Mouse (Mus musculus) left cerebral cortex, postnatal 14 days (tissue): ENCODE data around the gene Faap100. TPM values are rescaled to one million over a fixed set of nuclear protein-coding genes. Genes with fewer than 3 reads are reported as not detected.
A peak's percentile ranks its signal among the peaks of the same experiment; 100 is the strongest.
"Not testable (repeated sequence)": the region's sequence is repeated elsewhere in the genome, so short reads cannot be mapped to it uniquely, and the experiment has no call there.

ENCODE experiments used
- DNase-seq, 2 experiments: peaks; one replicate each; pipeline ENCODE4 v3.0.0; 2021 to 2022; ENCODE audit warnings: low spot score in 2 of 2, mixed read lengths in 1 of 2
- intact Hi-C: fragments of 180-260 bp; cut with DNase I; formaldehyde crosslinking; loops from one replicate; pipeline ENCODE4 v1.15.1; 2025
- total RNA-seq, 2 experiments: library from RNA; stranded (reverse); gene quantifications; 2 replicates each; pipeline ENCODE4 v1.2.3; 2021

The Faap100 gene
- total RNA-seq, 2 experiments from 2014 or later: 30.4 to 35.9 TPM

DNA sequence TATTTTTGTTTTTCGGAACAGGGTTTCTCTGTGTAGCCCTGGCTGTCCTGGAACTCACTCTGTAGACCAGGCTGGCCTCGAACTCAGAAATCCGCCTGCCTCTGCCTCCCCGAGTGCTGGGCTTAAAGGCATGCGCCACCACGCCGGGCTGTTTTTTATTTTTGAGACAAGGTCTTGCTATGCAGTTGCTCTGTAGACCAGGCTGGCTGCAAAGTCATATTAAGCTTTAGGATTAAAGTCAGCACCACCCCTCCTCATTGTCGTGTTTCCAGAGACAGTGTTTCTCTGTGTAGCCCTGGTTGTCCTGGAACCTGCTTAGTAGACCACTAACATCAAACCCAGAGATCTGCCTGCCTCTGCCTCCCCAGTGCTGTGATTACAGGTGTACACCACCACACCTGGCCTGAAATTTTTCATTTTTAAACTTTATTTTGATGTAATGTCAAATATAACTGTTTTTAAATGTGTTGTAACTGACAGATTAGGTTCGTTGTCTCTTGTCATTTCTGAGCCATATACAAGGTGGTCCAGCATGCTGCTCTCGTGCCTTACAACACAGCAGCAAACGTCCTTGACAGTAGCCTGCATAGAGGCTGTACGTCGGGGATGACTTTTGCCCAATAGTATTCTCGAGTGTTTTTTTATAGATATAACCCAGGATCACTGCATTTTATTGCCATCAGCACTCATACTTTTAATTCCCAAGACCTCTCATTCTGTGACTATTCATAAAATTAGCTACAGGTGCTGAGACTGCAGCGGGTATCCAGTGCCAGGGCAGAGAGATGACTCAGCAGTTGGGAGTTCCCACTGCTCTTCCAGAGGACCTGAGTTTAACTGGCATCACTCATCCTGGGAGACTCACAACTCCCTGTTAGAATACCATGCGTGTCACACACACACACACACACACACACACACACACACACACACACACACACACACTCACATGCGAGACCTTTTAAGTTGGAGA lies 24.0 kb downstream of the Faap100 start:
- intact Hi-C loops: no loop called here
- no peak for DNase-seq

DNA sequence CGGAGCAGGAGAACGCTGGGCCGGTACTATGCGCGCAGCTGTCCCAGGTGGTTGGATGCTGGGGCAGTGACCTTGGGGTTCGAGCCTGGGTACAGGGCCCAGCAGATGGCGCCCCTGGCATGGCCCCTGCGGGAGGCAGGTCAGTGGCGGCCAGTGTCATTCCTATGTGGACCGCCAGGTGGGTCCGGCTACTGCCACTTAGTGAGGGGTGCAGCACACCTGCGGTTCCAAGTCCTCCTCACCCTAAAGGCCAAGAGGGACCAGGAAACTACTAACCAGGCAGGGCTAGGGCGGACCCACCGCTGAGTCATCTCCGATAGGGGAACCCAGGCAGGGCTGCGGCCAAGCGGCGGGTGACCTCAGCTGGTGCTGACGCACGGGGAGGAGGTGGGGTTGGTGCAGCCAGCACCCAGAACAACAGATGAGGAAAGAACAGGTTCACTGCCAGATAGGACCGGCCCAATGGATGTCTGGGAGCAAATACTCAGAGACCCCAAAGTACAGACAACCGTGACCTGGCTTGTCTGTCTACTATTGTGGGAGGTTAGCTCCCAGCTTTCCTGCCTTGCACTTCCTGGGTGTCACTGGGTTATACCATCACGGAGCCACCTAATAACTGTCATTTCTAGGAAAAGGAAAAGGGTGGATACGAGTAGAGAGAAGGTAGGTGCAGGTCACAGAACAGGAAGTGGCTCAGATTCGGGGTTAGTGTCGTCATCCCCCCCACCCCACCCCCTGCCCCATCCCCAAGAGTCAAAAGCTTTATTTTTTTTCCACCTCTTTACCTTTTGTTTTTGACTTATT lies 24.9 kb downstream of the Faap100 start:
- intact Hi-C loops: no loop called here
- peak; percentile 34 to 50 for DNase-seq

DNA sequence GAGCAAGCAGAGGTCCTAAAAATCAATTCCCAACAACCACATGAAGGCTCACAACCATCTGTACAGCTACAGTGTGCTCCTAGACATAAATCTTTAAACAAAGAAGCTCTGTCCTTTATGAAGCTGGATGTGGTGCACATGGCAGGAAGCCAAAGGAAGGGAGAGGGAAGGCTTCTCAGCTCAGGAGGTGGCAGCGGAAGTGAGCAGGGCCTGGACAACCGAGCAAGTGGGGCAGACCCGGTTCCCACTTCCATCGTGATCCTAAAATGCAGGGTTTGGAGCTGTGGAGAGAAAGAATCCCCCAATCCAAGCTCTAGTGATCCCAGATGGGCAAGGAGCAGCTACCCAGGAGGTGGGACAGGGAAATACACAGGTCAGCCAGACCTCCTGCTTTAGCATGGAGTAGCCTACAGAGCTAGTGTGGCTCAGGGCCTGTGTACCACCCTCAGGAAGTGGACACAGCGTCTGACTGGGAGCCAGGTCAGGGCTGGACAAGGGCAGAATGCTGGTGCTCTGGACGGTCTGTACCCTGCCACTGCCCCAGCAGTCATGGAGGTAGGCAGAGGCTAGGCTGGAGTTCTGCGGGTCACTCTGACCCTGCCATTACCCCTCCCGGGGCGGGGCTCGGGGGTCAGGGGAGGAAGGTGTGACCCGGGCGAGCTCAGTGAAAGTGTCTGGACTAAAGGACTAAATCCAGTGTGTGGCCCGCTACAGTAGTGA lies 25.8 kb downstream of the Faap100 start:
- peak; percentile 45 to 57 for DNase-seq
- intact Hi-C loops: no loop called here

DNA sequence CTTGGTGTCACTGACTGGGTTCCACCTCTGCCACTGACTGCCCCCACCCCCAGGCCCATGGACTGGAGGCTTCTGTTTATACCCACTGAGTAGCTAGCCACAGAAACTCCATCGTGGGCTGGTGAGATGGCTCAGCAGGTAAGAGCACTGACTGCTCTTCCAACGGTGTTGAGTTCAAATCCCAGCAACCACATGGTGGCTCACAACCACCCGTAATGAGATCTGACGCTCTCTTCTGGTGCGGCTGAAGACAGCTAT lies 26.5 kb downstream of the Faap100 start:
- DNase-seq, intact Hi-C loops: not testable (repeated sequence)

DNA sequence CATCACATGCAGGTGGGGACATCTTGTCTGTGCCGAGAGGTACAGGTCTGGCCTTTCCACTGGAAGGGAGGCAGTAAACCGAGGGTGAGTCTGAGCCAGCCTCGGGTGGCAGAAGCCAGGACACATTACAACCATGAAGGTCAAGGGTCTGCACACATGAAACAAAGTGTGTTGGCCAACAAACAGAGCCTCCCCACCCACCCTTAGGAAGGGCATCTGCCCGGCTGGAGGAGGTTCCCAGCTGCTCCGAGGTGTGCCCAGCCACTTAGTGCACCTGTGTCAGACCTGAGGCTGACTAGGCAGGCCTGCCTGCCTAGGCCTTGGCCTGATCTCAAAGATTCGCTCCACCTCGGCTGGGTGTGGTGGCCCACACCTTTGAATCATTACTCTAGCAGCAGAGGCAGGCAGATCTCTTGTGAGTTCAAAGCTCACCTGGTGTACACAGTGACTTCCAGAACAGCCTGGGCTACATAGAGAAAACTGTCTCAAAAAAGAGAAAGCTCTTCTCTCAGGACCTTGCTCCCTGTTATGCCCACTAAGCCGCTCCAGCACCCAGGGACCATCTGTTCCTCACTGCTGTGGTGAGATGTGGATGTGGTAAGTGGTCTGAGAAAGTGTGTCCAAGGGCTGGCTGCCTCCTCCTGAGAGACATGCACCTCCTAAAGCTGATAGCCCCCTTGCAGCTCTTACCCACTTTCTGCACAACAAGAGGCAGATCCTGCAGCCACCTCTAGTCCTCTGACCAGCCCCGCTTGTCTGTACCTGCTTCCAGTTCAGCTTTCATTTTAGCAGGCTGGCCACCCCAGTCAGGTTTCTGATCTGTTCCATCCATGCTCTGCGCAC lies 27.1 kb downstream of the Faap100 start:
- DNase-seq: peak; percentile 4 to 10
- intact Hi-C loops: no loop called here

DNA sequence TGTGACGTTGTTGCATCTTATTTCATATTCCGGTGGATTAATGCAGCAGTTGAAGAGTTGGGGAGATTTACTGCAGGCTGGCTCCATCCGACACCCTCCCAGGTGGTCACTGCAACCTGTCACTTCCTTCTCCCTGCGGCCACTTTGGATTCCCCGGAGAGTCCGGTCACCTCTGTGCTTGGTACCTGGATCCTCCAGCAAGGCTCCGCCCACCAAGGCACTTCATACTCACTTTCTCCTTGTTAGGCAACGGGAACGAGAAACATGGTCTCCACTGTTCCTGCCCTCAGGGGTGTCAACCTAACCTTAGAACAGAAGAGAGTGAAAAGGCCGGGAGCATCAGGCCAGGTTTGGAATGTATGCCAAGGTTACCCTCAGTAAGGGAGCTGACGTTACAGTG lies 27.9 kb downstream of the Faap100 start:
- intact Hi-C loops: no loop called here
- peak; percentile 14 to 20 for DNase-seq

DNA sequence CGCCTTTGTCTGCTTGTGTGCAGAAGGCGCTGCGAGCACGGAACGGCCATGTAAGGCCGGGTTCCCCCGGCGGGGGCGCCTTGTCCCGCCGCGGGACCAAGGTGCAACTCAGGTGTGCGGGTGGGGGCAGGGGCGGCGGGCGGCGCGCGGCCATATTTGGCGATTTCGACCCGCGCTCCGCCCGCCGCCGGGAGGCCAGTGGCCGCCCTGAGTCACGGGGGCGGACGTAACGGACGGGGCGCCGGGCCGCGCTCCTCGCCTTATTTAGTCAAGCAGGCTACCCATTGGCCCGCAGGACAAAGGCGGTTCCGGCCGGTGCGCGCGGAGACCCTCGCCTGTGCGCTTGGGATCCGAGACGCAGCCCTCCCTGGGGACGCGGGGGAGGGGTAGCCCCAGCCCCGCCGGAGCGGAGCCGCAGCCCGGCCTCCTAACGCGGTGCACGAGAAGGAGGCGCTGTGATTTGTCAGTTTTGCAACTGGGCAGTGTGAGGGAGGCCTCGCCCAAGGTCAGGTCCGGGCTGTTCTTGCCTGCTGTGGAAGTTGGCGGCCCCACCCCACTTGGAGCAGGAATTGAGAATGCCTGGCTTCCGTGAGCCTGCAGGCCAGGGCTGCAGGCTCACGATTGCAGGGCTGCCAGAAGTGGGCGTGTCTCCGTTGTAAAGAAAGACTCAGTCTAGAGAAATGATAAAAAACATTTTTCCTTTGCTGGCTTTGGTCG lies 28.4 kb downstream of the Faap100 start:
- intact Hi-C loops: loop anchor here (2.0 kb wide), 1 partner anchor 115 kb away; no protein-coding TSS in a partner anchor
- peak; percentile 64 to 70 for DNase-seq

DNA sequence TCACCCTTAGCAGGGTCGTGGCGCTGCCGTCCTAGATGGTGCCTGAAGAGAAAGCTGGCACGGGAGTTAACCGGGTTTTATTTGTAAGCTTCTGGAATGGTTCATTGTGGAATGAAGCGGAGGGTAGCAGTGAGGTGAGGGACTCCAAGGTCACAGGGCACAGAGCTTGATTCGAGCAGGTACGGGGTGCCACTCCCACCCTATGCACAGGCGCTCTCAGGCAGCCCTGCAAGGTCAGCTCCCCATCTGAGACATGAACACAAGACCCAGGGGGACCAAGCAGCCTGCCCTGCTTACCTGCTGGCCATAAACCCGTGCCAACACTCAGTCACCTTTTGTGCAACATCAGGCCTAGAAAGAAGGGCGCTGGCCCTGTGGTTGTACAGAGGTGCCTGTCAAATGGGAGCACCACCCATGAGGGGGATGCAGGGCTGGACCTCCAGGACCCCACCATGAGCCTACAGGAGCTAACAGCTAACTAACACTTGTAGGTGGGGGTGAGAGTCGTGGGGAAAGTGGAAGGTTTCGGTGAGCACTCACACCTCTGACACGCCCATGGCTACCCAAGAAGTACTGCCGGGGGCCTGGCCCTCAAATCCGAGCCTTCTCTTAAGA lies 29.1 kb downstream of the Faap100 start:
- intact Hi-C loops: loop anchor here (2.0 kb wide), 1 partner anchor 115 kb away; no protein-coding TSS in a partner anchor
- DNase-seq: peak; percentile 31 to 63

DNA sequence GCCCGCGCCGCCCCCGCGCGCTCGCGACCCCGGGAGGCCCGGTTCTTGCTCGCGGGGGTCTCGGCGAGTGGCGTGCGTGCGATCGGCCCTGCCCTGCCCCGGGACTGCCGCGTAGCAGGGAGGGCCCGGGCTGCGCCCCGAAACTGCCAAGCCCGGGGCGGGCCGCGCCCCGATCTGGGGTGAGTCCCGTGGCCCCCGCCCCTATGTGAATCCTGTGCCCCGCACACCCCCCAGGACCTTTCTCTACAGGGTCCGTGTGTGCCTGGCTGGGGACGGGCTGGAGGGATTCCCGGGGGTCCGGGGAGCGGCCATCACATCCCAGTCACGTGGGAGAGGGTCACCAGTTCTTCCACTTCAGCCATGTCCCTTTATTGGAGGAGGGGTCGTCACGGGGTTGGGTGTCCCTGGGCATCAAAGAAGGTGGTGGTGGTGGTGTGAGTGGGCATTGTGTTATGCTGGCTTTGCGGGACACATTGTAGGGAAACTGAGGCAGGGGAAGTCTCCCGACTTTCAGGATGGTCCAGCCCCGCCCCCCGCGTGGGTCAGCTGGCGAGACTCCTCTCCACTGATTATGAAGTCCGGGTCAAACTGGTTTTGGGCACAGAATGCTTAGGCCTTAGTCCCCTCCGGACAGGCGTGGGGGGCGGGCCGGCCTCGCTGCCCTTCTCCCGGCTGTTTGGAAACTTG lies 29.7 kb downstream of the Faap100 start:
- DNase-seq: peak in 1 of 2 experiments; percentile 41
- intact Hi-C loops: loop anchor here (2.0 kb wide), 1 partner anchor 114 kb away; no protein-coding TSS in a partner anchor

DNA sequence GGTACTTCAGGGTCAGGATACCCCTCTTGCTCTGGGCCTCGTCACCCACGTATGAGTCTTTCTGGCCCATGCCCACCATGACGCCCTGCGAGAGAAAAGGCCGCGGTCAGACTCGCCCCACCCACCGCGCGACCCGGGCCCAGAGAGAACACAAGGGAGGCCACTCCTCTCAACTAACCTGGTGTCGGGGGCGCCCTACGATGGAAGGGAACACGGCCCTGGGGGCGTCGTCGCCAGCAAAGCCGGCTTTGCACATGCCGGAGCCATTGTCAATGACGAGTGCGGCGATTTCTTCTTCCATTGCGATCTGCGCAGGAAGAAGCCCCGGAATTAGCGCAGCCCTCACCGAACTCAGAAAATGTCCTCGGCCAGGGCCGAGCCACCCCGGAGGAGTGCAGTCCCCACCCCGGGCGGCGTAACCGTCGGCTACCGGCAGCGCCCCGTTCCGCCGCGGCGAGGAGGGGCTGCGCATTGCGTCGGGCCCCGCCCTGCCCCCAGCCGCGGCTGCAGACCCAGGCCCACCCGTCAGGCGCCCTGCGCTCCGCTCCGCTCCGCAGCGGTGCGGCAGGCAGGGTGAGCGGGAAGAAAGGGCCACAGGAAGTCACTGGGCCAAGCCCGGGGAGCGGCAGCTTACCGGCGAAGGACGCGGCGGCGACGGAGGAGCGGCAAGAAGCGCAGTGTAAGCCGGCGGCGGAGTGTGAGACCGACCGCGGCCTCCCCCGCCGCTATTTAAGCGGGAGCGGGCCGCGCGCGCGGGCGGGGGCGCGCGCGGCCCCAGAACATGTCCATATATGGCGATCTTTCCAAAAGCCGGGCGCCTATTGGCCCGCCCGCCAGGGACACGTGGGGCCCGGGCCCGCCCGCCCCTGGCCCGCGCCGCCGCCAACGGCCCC lies 30.5 kb downstream of the Faap100 start, which contains the start of gene Actg1:
TSS of gene Actg1 (minus strand) at position 752 of the 893 bp plus-strand sequence.
- peak; percentile 87 to 89 for DNase-seq
- intact Hi-C loops: loop anchor here (2.0 kb wide), 1 partner anchor 113 kb away; no protein-coding TSS in a partner anchor

DNA sequence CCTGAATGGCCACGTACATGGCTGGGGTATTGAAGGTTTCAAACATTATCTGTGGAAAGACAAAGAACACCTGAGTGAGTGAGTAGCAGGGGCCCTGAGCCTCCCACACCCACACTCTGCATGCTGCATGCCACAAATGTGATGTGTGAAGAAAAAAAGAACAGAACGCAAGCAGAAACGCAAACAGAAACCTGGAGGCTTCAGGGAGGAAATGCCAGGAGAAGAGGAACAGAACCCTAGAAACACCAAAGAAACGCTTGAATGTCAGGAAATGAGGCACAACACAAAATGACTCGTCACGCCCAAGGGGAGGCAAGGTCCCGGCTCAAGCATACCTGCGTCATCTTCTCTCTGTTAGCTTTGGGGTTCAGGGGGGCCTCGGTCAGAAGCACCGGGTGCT lies 31.3 kb downstream of the Faap100 start:
- DNase-seq: peak; percentile 7 to 8
- intact Hi-C loops: no loop called here

DNA sequence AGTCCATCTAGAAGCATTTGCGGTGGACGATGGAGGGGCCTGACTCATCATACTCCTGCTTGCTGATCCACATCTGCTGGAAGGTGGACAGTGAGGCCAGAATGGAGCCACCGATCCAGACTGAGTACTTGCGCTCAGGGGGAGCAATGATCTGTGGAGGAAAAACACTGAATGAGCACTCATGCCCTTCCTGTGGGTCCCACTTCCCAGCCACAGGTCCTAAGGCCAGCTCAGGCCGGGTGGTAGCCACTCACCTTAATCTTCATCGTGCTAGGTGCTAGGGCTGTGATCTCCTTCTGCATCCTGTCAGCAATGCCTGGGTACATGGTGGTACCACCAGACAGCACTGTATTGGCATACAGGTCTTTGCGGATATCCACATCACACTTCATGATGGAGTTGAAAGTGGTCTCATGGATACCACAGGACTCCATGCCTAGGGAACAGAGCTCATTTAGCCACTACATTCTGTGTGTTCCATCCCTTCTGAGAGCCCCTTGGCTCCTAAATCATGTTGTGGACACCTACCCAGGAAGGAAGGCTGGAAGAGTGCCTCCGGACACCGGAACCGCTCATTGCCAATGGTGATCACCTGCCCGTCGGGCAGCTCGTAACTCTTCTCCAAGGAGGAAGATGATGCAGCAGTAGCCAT lies 32.1 kb downstream of the Faap100 start:
- intact Hi-C loops: not testable (repeated sequence)
- DNase-seq: peak in 1 of 2 experiments; percentile 2

DNA sequence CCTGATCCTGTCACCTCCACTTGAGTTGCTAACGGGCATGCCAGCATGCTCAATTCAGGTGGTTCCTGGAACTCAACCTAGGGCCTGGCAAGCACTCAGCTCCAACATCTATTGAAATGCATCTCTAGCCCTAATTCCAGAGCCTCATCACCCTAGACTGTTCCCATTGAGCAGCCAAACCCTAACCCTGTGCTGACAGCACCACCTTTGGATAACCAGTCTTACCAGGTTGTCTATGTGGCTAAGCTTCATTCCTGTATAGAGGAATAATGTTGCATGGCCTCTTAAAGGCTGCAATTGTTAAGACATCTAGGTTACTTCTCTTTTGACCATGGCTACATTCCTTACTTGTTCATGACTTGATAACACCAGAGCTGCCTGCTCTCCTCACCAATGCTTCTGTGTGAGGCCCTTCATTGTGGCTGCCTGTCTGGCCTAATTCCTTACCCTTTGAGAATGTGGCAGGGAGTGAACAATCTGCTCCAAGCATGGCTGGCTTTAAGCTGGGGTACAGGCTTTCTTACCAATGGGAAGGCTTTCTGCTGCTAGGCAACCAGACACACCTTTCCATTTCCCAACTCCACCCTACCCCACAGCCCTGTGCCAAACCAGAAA lies 33.4 kb downstream of the Faap100 start:
- peak in 1 of 2 experiments; percentile 10 for DNase-seq
- intact Hi-C loops: no loop called here

DNA sequence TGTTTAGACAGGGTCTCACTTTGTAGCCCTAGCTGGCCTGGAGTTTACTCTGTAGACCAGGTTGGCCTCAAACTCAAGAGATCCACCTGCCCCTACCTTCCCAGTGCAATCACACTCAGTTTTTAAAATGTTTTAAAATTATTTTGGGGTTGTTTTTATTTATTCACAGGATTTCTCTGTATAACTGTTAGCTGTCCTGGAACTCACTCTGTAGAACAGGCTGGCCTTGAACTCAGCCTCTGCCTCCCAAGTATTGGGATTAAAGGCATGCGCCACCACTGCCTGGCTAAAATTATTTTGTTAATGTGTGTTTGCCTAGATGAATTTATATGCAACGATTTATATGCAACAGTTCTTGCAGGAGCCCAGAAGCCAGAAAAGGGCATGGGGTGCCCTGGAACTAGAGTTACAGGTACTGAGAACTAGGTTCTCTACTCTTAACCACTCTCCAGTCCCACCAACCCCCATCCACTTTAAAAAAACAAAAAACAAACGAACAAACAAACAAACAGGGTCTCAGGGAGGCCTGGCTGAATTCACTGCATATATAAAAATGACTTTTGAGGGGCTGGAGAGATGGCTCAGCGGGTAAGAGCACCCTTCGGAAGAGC lies 34.1 kb downstream of the Faap100 start:
- DNase-seq: peak in 1 of 2 experiments; percentile 6
- intact Hi-C loops: no loop called here
